Mouse (Mus musculus): ENCODE data around the gene Zbtb22.
"Not testable (repeated sequence)": the region's sequence is repeated elsewhere in the genome, so short reads cannot be mapped to it uniquely, and the experiment has no call there.

The Zbtb22 gene

GRCm38 (mm10) chr17:33941381-33941780 lies 25.7 kb downstream of the Zbtb22 start:
- DNase-seq (ENCODE audit: low read depth, low spot score) = no peak

- no peak for DNase-seq (ENCODE audit: low read depth, low spot score)
These were observed 27.8 kb downstream of the Zbtb22 start for GRCm38 (mm10) chr17:33943454-33943853.

GRCm38 (mm10) chr17:33947430-33948089 lies 31.9 kb downstream of the Zbtb22 start:
- DNase-seq (ENCODE audit: low read depth, low spot score) = no peak

- no peak for DNase-seq (ENCODE audit: low read depth, low spot score)
These were observed 32.6 kb downstream of the Zbtb22 start for GRCm38 (mm10) chr17:33948090-33948904.

GRCm38 (mm10) chr17:33948905-33949537 lies 33.3 kb downstream of the Zbtb22 start:
- no peak for DNase-seq (ENCODE audit: low read depth, low spot score)

- DNase-seq (ENCODE audit: low read depth, low spot score) = no peak
These were observed 34.5 kb downstream of the Zbtb22 start for GRCm38 (mm10) chr17:33950131-33950625.

GRCm38 (mm10) chr17:33951021-33951946 lies 35.6 kb downstream of the Zbtb22 start, which contains the start of gene B3galt4:
TSS of gene B3galt4 (minus strand) at chr17:33951488.
- peak; percentile 60 for DNase-seq (ENCODE audit: low read depth, low spot score)

- DNase-seq (ENCODE audit: low read depth, low spot score) = not testable (repeated sequence)
These were observed 36.3 kb downstream of the Zbtb22 start for GRCm38 (mm10) chr17:33952015-33952414.

GRCm38 (mm10) chr17:33952879-33953278 lies 37.2 kb downstream of the Zbtb22 start:
- DNase-seq (ENCODE audit: low read depth, low spot score) = no peak

- no peak for DNase-seq (ENCODE audit: low read depth, low spot score)
These were observed 37.6 kb downstream of the Zbtb22 start for GRCm38 (mm10) chr17:33953310-33953709.

- DNase-seq (ENCODE audit: low read depth, low spot score) = no peak
These were observed 38.4 kb downstream of the Zbtb22 start for GRCm38 (mm10) chr17:33953961-33954565.

- DNase-seq (ENCODE audit: low read depth, low spot score) = no peak
These were observed 39.2 kb downstream of the Zbtb22 start for GRCm38 (mm10) chr17:33954646-33955554.

GRCm38 (mm10) chr17:33955555-33956214 lies 40.0 kb downstream of the Zbtb22 start, which contains the start of the genes Vps52 and Rps18:
TSS of gene Vps52 (plus strand) at chr17:33955812.
TSS of gene Rps18 (minus strand) at chr17:33956001.
- DNase-seq (ENCODE audit: low read depth, low spot score) = peak; percentile 98

GRCm38 (mm10) chr17:33956336-33956735 lies 40.6 kb downstream of the Zbtb22 start:
- no peak for DNase-seq (ENCODE audit: low read depth, low spot score)

GRCm38 (mm10) chr17:33957493-33957892 lies 41.8 kb downstream of the Zbtb22 start:
- DNase-seq (ENCODE audit: low read depth, low spot score) = no peak

GRCm38 (mm10) chr17:33958451-33958850 lies 42.7 kb downstream of the Zbtb22 start:
- no peak for DNase-seq (ENCODE audit: low read depth, low spot score)

GRCm38 (mm10) chr17:33959135-33959534 lies 43.4 kb downstream of the Zbtb22 start:
- DNase-seq (ENCODE audit: low read depth, low spot score) = no peak

- DNase-seq (ENCODE audit: low read depth, low spot score) = no peak
These were observed 44.2 kb downstream of the Zbtb22 start for GRCm38 (mm10) chr17:33959948-33960347.

- no peak for DNase-seq (ENCODE audit: low read depth, low spot score)
These were observed 47.2 kb downstream of the Zbtb22 start for GRCm38 (mm10) chr17:33962876-33963275.

Measured in skeletal muscle tissue, adult 2 months (tissue).